Comparison of ENCODE assay signal across 7 mouse cellular contexts in genomic region chr9:32589900-32590299, GRCm38 (mm10). TPM values are rescaled to one million over a fixed set of nuclear protein-coding genes. Genes with fewer than 3 reads are reported as not detected.
DNase-seq lines count a peak whose midpoint lies in the region; ATAC-seq and TF ChIP-seq lines count a peak whose summit lies in the region.

No protein-coding gene starts in this region.

- no peaks in the 10 kb centered on the region for H3K9me3 ChIP-seq in intestine, embryonic 15.5 days
- H3K9me3 ChIP-seq in midbrain, embryonic 12.5 days = no peaks in the 10 kb centered on the region

- no peak overlapping the region for H3K27ac ChIP-seq in cortical plate, adult 2 months (ENCODE audit: insufficient read depth, low read length)
- H3K27ac ChIP-seq in intestine, embryonic 15.5 days = no peak overlapping the region
- H3K27ac ChIP-seq in midbrain, embryonic 12.5 days (replicated peaks) = no peak overlapping the region

- DNase-seq in adipocyte (ENCODE audit: low spot score) = peak; percentile 89
- DNase-seq in gastrocnemius, postnatal 36 days = peak; percentile 79
- DNase-seq in left cerebral cortex, postnatal 25 days (ENCODE audit: low spot score in 2 of 2) = peak; percentile 79 to 83
- DNase-seq in spleen, adult 12 weeks (ENCODE audit: low spot score) = peak; percentile 65

- no peaks in the 10 kb centered on the region for H3K4me1 ChIP-seq in cortical plate, adult 2 months (ENCODE audit: control insufficient read depth, insufficient read depth, low read length)
- peaks cover 11% of the 10 kb centered on the region for H3K4me1 ChIP-seq in intestine, embryonic 15.5 days (replicated peaks)
- peaks cover 7% of the 10 kb centered on the region for H3K4me1 ChIP-seq in midbrain, embryonic 12.5 days

- TF ChIP-seq POLR2A in cortical plate, adult 2 months (IDR thresholded peaks at IDR 0.05; ENCODE audit: extremely low read depth, insufficient read depth, low read length) = no peak

- H3K4me3 ChIP-seq in cortical plate, adult 2 months (ENCODE audit: insufficient read depth, low read length) = no peak overlapping the region
- no peak overlapping the region for H3K4me3 ChIP-seq in intestine, embryonic 15.5 days (replicated peaks)
- H3K4me3 ChIP-seq in midbrain, embryonic 12.5 days = no peak overlapping the region

- 5% methylated on average over 8 of the region's 8 CpGs for WGBS in intestine, embryonic 15.5 days
- 12% methylated on average over 8 of the region's 8 CpGs for WGBS in midbrain, embryonic 12.5 days

- intact Hi-C loops in gastrocnemius, postnatal 36 days (cut with DNase I) = loop anchor here (1.0 to 10.0 kb wide), 5 partner anchors 183 to 657 kb away; no protein-coding TSS in a partner anchor
- intact Hi-C loops in left cerebral cortex, postnatal 25 days (cut with DNase I) = loop anchor here (1.0 to 10.0 kb wide), 7 partner anchors 77 to 657 kb away; no protein-coding TSS in a partner anchor

- peak; percentile 72 for ATAC-seq in intestine, embryonic 15.5 days
- peak; percentile 60; the same call in 1 of the 2 replicates for ATAC-seq in midbrain, embryonic 12.5 days (ENCODE audit: low FRiP score, low read depth)

- H3K27me3 ChIP-seq in intestine, embryonic 15.5 days (replicated peaks) = no peaks in the 10 kb centered on the region
- peaks cover 49% of the 10 kb centered on the region for H3K27me3 ChIP-seq in midbrain, embryonic 12.5 days

- no peak overlapping the region for H3K9ac ChIP-seq in intestine, embryonic 15.5 days
- H3K9ac ChIP-seq in midbrain, embryonic 12.5 days (replicated peaks) = no peak overlapping the region

- TF ChIP-seq CTCF in cortical plate, adult 2 months (IDR thresholded peaks at IDR 0.05; ENCODE audit: extremely low read depth, insufficient read depth, low read length) = peak; percentile 95

- no peaks in the 10 kb centered on the region for H3K36me3 ChIP-seq in intestine, embryonic 15.5 days
- H3K36me3 ChIP-seq in midbrain, embryonic 12.5 days = no peaks in the 10 kb centered on the region

- H3K4me2 ChIP-seq in intestine, embryonic 15.5 days (replicated peaks) = no peak overlapping the region
- H3K4me2 ChIP-seq in midbrain, embryonic 12.5 days (replicated peaks) = no peak overlapping the region

RNA-seq across cellular contexts. Expression of gene Ets1, which starts 46.1 kb away (rescaled TPM):
- polyA plus RNA-seq in cortical plate, adult 2 months (2012; rRNA removed) = 7.7 and 8.9 TPM in 2 replicates
- total RNA-seq in gastrocnemius, postnatal 36 days (2021) = 10 to 100 TPM; 17.2 to 17.4 TPM
- polyA plus RNA-seq in intestine, embryonic 15.5 days (2015; fragmentation: Nextera tagmentation; extraction: Ambion mirVana) = 38.5 and 43.0 TPM in 2 replicates
- total RNA-seq in left cerebral cortex, postnatal 25 days (2021) = 10 to 100 TPM; 11.2 to 12.9 TPM
- 26.2 and 26.3 TPM in 2 replicates for polyA plus RNA-seq in midbrain, embryonic 12.5 days (2016; fragmentation: Nextera tagmentation; extraction: Ambion mirVana)

RNA-seq across cellular contexts. Expression of gene Fli1, which starts 47.2 kb away (rescaled TPM):
- 3.0 and 3.7 TPM in 2 replicates for polyA plus RNA-seq in cortical plate, adult 2 months (2012; rRNA removed)
- total RNA-seq in gastrocnemius, postnatal 36 days (2021) = 1 to 10 TPM; 6.8 to 9.1 TPM
- polyA plus RNA-seq in intestine, embryonic 15.5 days (2015; fragmentation: Nextera tagmentation; extraction: Ambion mirVana) = 12.6 and 14.4 TPM in 2 replicates
- total RNA-seq in left cerebral cortex, postnatal 25 days (2021) = 1 to 10 TPM; 5.3 to 6.0 TPM
- 10.9 and 11.0 TPM in 2 replicates for polyA plus RNA-seq in midbrain, embryonic 12.5 days (2016; fragmentation: Nextera tagmentation; extraction: Ambion mirVana)
